In genomic region chr12:69917870-69918269, GRCm38 (mm10) we compare ENCODE assay signal across 32 mouse cellular contexts.
"Had no signal": no experiment of that assay in that cellular context is flagged by ENCODE, and none has a peak within 500 bp of the region (broad histone marks: within the 10 kb centered on the region; RNA-seq: fewer than 3 reads in every experiment).

No protein-coding gene starts in this region.

- H3K9me3 ChIP-seq: limb, embryonic 10.5 days; limb, embryonic 12.5 days; limb, embryonic 13.5 days; limb, embryonic 15.5 days; liver, embryonic 12.5 days; liver, embryonic 13.5 days; liver, embryonic 15.5 days; lung, embryonic 15.5 days; megakaryocyte, embryonic 14.5 days; midbrain, embryonic 10.5 days; midbrain, embryonic 12.5 days; midbrain, embryonic 13.5 days; midbrain, embryonic 15.5 days; neural tube, embryonic 12.5 days had no signal

- H3K9ac ChIP-seq: limb, embryonic 12.5 days; limb, embryonic 13.5 days; limb, embryonic 15.5 days; liver, embryonic 12.5 days; liver, embryonic 13.5 days; liver, embryonic 14.5 days; liver, embryonic 15.5 days; liver, postnatal 0 days; lung, embryonic 14.5 days; lung, embryonic 15.5 days; midbrain, embryonic 12.5 days; midbrain, embryonic 13.5 days; midbrain, embryonic 15.5 days; neural tube, embryonic 12.5 days had no signal

- H3K27me3 ChIP-seq: limb, embryonic 12.5 days; limb, embryonic 13.5 days; limb, embryonic 15.5 days; liver, embryonic 12.5 days; liver, embryonic 13.5 days; liver, embryonic 15.5 days; lung, embryonic 15.5 days; midbrain, embryonic 12.5 days; midbrain, embryonic 13.5 days; midbrain, embryonic 15.5 days; neural tube, embryonic 12.5 days had no signal

- ATAC-seq: liver, embryonic 12.5 days; liver, postnatal 0 days; lung, postnatal 0 days; midbrain, embryonic 13.5 days; midbrain, embryonic 15.5 days; midbrain, embryonic 16.5 days had no signal

- H3K27ac ChIP-seq: limb, embryonic 10.5 days; limb, embryonic 12.5 days; limb, embryonic 13.5 days; limb, embryonic 15.5 days; liver, embryonic 12.5 days; liver, embryonic 13.5 days; liver, embryonic 14.5 days; liver, embryonic 15.5 days; lung, embryonic 15.5 days; macrophage; midbrain, embryonic 10.5 days; midbrain, embryonic 12.5 days; midbrain, embryonic 13.5 days; midbrain, embryonic 15.5 days; neural tube, embryonic 12.5 days had no signal

- H3K4me3 ChIP-seq: limb, embryonic 10.5 days; limb, embryonic 12.5 days; limb, embryonic 13.5 days; limb, embryonic 15.5 days; liver, embryonic 12.5 days; liver, embryonic 13.5 days; liver, embryonic 15.5 days; lung, embryonic 15.5 days; megakaryocyte, embryonic 14.5 days; midbrain, embryonic 10.5 days; midbrain, embryonic 12.5 days; midbrain, embryonic 13.5 days; midbrain, embryonic 15.5 days; myocyte; neural tube, embryonic 12.5 days had no signal

- H3K4me2 ChIP-seq: limb, embryonic 12.5 days; limb, embryonic 13.5 days; limb, embryonic 15.5 days; liver, embryonic 11.5 days; liver, embryonic 12.5 days; liver, embryonic 13.5 days; liver, embryonic 15.5 days; lung, embryonic 14.5 days; lung, embryonic 15.5 days; midbrain, embryonic 11.5 days; midbrain, embryonic 12.5 days; midbrain, embryonic 13.5 days; midbrain, embryonic 15.5 days; neural tube, embryonic 12.5 days had no signal

- DNase-seq: left cerebral cortex, postnatal 4 days; liver; liver, embryonic 13.5 days; liver, postnatal 0 days; lung, adult 18-20 months; lung, adult 2 months; lung, embryonic 14.5 days; lung, postnatal 10 days; lung, postnatal 14 days; lung, postnatal 36 days; lung, postnatal 4 days; midbrain, embryonic 14.5 days had no signal

- H3K36me3 ChIP-seq: limb, embryonic 10.5 days; limb, embryonic 12.5 days; limb, embryonic 13.5 days; limb, embryonic 15.5 days; liver, embryonic 12.5 days; liver, embryonic 13.5 days; liver, embryonic 15.5 days; lung, embryonic 15.5 days; midbrain, embryonic 10.5 days; midbrain, embryonic 12.5 days; midbrain, embryonic 13.5 days; midbrain, embryonic 15.5 days; neural tube, embryonic 12.5 days had no signal

- H3K4me1 ChIP-seq: limb, embryonic 10.5 days; limb, embryonic 12.5 days; limb, embryonic 13.5 days; limb, embryonic 15.5 days; lung, embryonic 15.5 days; midbrain, embryonic 10.5 days; midbrain, embryonic 12.5 days; midbrain, embryonic 13.5 days; midbrain, embryonic 15.5 days; neural tube, embryonic 12.5 days had no signal
